Mouse (Mus musculus) MEL (cell line): ENCODE results near the gene Lsamp. TPM values are rescaled to one million over a fixed set of nuclear protein-coding genes. Genes with fewer than 3 reads are reported as not detected.

Source experiments
- DNase-seq: peaks from one replicate; pipeline ENCODE4 v3.0.0; 2011; ENCODE audit warnings: low read depth, low spot score
- H3K27ac ChIP-seq: 2 replicates; pipeline ENCODE4 v1.5.1; 2012; ENCODE audit warnings: low read depth, mild to moderate bottlenecking, control low read depth, low read length, moderate library complexity; ENCODE audit not compliant: control insufficient read depth
- H3K27me3 ChIP-seq, 2 experiments: fragments of 150-350 bp in 1 of 2; sonication (generic) in 1 of 2; 2 replicates each; pipeline ENCODE4 v1.6.1; 2012; ENCODE audit warnings: low read length in 2 of 2, mild to moderate bottlenecking in 2 of 2, improper control_type of control experiment in 1 of 2, moderate library complexity in 1 of 2; ENCODE audit not compliant: insufficient read depth in 2 of 2, control insufficient read depth in 1 of 2
- H3K36me3 ChIP-seq, 2 experiments: 2 replicates each; pipeline ENCODE4 v1.6.1; 2012 to 2014; ENCODE audit warnings: low read length in 2 of 2, improper control_type of control experiment in 1 of 2, inconsistent platforms in 1 of 2, mild to moderate bottlenecking in 1 of 2; ENCODE audit not compliant: insufficient read depth in 2 of 2, control insufficient read depth in 1 of 2
- H3K4me1 ChIP-seq, 2 experiments: fragments of 150-350 bp in 1 of 2; sonication (generic) in 1 of 2; 2 replicates each; pipeline ENCODE4 v1.6.1; 2012; ENCODE audit warnings: low read length in 2 of 2, improper control_type of control experiment in 1 of 2, mild to moderate bottlenecking in 1 of 2; ENCODE audit not compliant: insufficient read depth in 2 of 2, control insufficient read depth in 1 of 2
- H3K4me3 ChIP-seq, 2 experiments: fragments of 150-350 bp in 1 of 2; sonication (generic) in 1 of 2; 2 replicates each; pipeline ENCODE4 v1.5.1; 2012; ENCODE audit warnings: low read depth in 2 of 2, low read length in 2 of 2, mild to moderate bottlenecking in 2 of 2, moderate library complexity in 2 of 2, control low read depth in 1 of 2, improper control_type of control experiment in 1 of 2; ENCODE audit not compliant: control insufficient read depth in 1 of 2, insufficient read depth in 1 of 2
- H3K79me2 ChIP-seq: 2 replicates; pipeline ENCODE4 v1.6.1; 2012; ENCODE audit warnings: mild to moderate bottlenecking, low read length, moderate library complexity; ENCODE audit not compliant: control insufficient read depth, poor library complexity, insufficient read depth
- H3K9ac ChIP-seq: 2 replicates; pipeline ENCODE4 v1.6.1; 2012; ENCODE audit warnings: low read depth, mild to moderate bottlenecking, control low read depth, low read length, moderate library complexity; ENCODE audit not compliant: control insufficient read depth, poor library complexity, severe bottlenecking
- H3K9me3 ChIP-seq: fragments of 150-350 bp; sonication (generic); replicated peaks from 2 replicates; pipeline ENCODE4 v1.6.1; 2012; ENCODE audit warnings: mild to moderate bottlenecking, low read length, improper control_type of control experiment, moderate library complexity; ENCODE audit not compliant: insufficient read depth
- CTCF ChIP-seq, 3 experiments: IDR thresholded peaks in 2 of 3; conservative IDR thresholded peaks in 1 of 3; 2 replicates each; pipeline ENCODE4 v1.5.1; 2011 to 2012; ENCODE audit warnings: low read length in 3 of 3, low read depth in 2 of 3, mild to moderate bottlenecking in 2 of 3, improper control_type of control experiment in 1 of 3, inconsistent platforms in 1 of 3, mixed read lengths in 1 of 3, moderate library complexity in 1 of 3; ENCODE audit not compliant: control insufficient read depth in 1 of 3, insufficient read depth in 1 of 3, poor library complexity in 1 of 3, severe bottlenecking in 1 of 3
- EP300 ChIP-seq, 2 experiments: IDR thresholded peaks; 2 replicates each; pipeline ENCODE4 v1.6.1; 2011; ENCODE audit warnings: improper control_type of control experiment in 2 of 2, low read length in 2 of 2, low read depth in 1 of 2, mild to moderate bottlenecking in 1 of 2
- GATA1 ChIP-seq: IDR thresholded peaks from 2 replicates; pipeline ENCODE4 v1.6.1; 2011; ENCODE audit warnings: low read depth, low read length, improper control_type of control experiment
- JUND ChIP-seq: IDR thresholded peaks from 2 replicates; pipeline ENCODE4 v1.6.1; 2011; ENCODE audit warnings: low read depth, mild to moderate bottlenecking, improper control_type of control experiment, low read length
- MAFK ChIP-seq: IDR thresholded peaks from 2 replicates; pipeline ENCODE4 v1.6.1; 2011; ENCODE audit warnings: low read depth, mild to moderate bottlenecking, low read length, improper control_type of control experiment, borderline replicate concordance
- MAX ChIP-seq: IDR thresholded peaks from 2 replicates; pipeline ENCODE4 v1.6.1; 2011; ENCODE audit warnings: low read length, improper control_type of control experiment
- MAZ ChIP-seq: IDR thresholded peaks from 2 replicates; pipeline ENCODE4 v1.6.1; 2012; ENCODE audit warnings: low read depth, mild to moderate bottlenecking, inconsistent platforms, low read length, improper control_type of control experiment
- MEF2A ChIP-seq: IDR thresholded peaks from 2 replicates; pipeline ENCODE4 v1.6.1; 2014; ENCODE audit warnings: low read depth, mild to moderate bottlenecking, inconsistent platforms, low read length, improper control_type of control experiment; ENCODE audit not compliant: poor library complexity, insufficient replicate concordance, severe bottlenecking; ENCODE audit errors: extremely low read depth
- MXI1 ChIP-seq: IDR thresholded peaks from 2 replicates; pipeline ENCODE4 v1.6.1; 2011; ENCODE audit warnings: mild to moderate bottlenecking, low read depth, low read length, improper control_type of control experiment
- MYB ChIP-seq: IDR thresholded peaks from 2 replicates; pipeline ENCODE4 v1.6.1; 2011; ENCODE audit warnings: mild to moderate bottlenecking, low read depth, low read length, improper control_type of control experiment
- MYC ChIP-seq: IDR thresholded peaks from 2 replicates; pipeline ENCODE4 v1.6.1; 2011; ENCODE audit warnings: low read depth, mild to moderate bottlenecking, low read length, improper control_type of control experiment, moderate library complexity
- NELFE ChIP-seq: IDR thresholded peaks from 2 replicates; pipeline ENCODE4 v1.6.1; 2011; ENCODE audit warnings: low read depth, low read length, improper control_type of control experiment
- NRF1 ChIP-seq: IDR thresholded peaks from 2 replicates; pipeline ENCODE4 v1.6.1; 2014; ENCODE audit warnings: low read depth, mild to moderate bottlenecking, inconsistent platforms, low read length, improper control_type of control experiment, moderate library complexity; ENCODE audit not compliant: poor library complexity, insufficient read depth, severe bottlenecking
- RCOR1 ChIP-seq: IDR thresholded peaks from 2 replicates; pipeline ENCODE4 v1.6.1; 2012; ENCODE audit warnings: low read depth, mild to moderate bottlenecking, inconsistent platforms, low read length, improper control_type of control experiment
- SMC3 ChIP-seq: IDR thresholded peaks from 2 replicates; pipeline ENCODE4 v1.6.1; 2011; ENCODE audit warnings: low read depth, low read length, improper control_type of control experiment
- TAL1 ChIP-seq: IDR thresholded peaks from 2 replicates; pipeline ENCODE4 v1.6.1; 2012; ENCODE audit warnings: mild to moderate bottlenecking, inconsistent platforms, low read length, moderate library complexity, mixed read lengths
- TBP ChIP-seq: IDR thresholded peaks from 2 replicates; pipeline ENCODE4 v1.8.0; 2011; ENCODE audit warnings: low read depth, low read length, improper control_type of control experiment
- USF1 ChIP-seq: IDR thresholded peaks from 2 replicates; pipeline ENCODE4 v1.6.1; 2014; ENCODE audit warnings: low read depth, mild to moderate bottlenecking, inconsistent platforms, low read length, improper control_type of control experiment, moderate library complexity
- ZMIZ1 ChIP-seq: IDR thresholded peaks from 2 replicates; pipeline ENCODE4 v1.6.1; 2012; ENCODE audit warnings: low read depth, mild to moderate bottlenecking, inconsistent platforms, low read length, improper control_type of control experiment, moderate library complexity
- polyA plus RNA-seq, 2 experiments: library from polyadenylated mRNA; stranded (reverse) in 1 of 2; unstranded in 1 of 2; fragments of >175 nt in 1 of 2; fragments of >200 nt in 1 of 2; gene quantifications; 2 replicates each; pipeline versions ENCODE4 v1.2.1 to v1.2.4; 2012; ENCODE audit warnings: low replicate concordance in 2 of 2, low read depth in 1 of 2; ENCODE audit not compliant: insufficient read length in 2 of 2, insufficient read depth in 1 of 2, missing spikeins in 1 of 2
- total RNA-seq: library from RNA; depleted of rRNA; stranded (reverse); fragments of 300-350 nt; gene quantifications from 2 replicates; pipeline ENCODE4 v1.2.3, GENCODE M21; 2012

Gene Lsamp
- total and polyA plus RNA-seq, 3 experiments, result 0.42 TPM; not detected in 2

DNA sequence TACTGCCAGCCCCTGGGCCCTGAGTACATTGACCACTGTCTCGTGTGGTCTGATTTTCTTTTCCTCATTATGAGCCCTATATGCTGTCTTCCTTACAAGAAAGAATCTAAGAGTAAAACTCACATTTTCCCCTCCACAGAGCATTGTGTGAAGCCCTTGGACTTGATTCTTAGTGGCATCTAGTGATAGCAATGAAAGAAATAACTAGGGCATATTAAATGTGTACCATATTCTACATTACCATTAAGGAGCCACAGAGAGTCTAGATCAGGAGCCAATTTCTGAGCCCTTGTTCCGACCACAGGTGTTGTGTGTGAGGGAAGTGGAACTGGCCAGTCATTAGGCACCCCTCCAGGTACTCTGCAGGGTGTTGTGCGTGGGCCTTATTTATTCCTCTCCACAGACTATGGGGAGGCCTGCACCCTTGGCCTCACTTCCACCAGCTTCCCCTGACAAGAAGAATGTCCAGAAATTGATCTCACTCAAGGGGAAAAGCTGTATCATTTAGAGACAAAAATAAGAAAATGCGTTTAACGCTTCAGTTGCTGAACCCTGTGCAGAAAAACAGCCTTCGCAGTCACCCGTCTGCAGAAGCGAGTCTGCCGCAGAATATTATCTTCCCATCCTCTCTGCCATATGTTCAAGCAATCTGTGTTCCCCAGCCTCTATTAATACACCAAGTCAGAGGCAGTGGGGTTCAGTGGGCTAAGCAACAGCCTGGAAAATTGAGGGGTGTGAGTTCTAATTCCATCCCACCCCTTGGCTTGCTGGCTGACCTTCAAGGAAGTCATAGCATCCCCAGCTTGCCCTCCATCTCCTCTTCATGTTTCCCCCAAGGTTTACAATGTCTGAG is 2032.9 kb downstream of the Lsamp start:
- no peak for DNase-seq
- no peaks in the 10 kb centered on the region for H3K27me3 ChIP-seq
- H3K36me3 ChIP-seq, result no peaks in the 10 kb centered on the region
- H3K79me2 ChIP-seq, result no peaks in the 10 kb centered on the region
- no peak overlapping the region for H3K9ac ChIP-seq
- H3K27ac ChIP-seq, result no peak overlapping the region
- no peak for TF ChIP-seq JUND
- TF ChIP-seq MAFK, result no peak
- no peak for TF ChIP-seq CTCF (IDR thresholded peaks at IDR 0.05 in 2 of 3, conservative IDR thresholded peaks at IDR 0.05 in 1 of 3; ENCODE audit: control insufficient read depth in 1 of 3, insufficient read depth in 1 of 3, low read depth in 2 of 3, low read length in 3 of 3, poor library complexity in 1 of 3, severe bottlenecking in 1 of 3)
- TF ChIP-seq RCOR1, result no peak
- TF ChIP-seq MAZ, result no peak
- no peak for TF ChIP-seq NRF1
- TF ChIP-seq SMC3, result no peak
- TF ChIP-seq ZMIZ1, result no peak
- no peak for TF ChIP-seq USF1
- no peak for TF ChIP-seq MYC
- no peaks in the 10 kb centered on the region for H3K4me1 ChIP-seq
- no peaks in the 10 kb centered on the region for H3K9me3 ChIP-seq
- H3K4me3 ChIP-seq, result no peak overlapping the region

DNA sequence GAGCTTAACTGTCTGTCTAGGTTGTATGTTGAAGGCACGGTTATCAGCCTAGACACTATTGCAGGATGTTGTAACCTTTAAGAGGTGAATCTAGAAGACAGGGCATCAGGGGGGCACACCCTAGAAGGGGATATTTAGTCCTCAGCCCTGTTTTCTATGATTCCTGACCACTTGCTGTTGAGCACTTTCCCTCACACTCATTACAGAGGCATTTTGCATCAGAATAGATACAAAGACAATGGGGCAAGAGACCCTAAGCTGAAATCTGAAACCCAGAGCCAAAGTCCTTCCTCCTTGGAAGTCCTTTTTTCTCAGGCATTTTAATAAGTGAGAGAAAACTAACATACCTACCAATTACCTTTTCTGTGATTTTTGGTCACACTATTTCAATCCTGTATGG is 2038.4 kb downstream of the Lsamp start:
- no peaks in the 10 kb centered on the region for H3K4me1 ChIP-seq
- TF ChIP-seq MYB (no peak), TBP (no peak), NELFE (no peak), MAFK (no peak), EP300 (IDR thresholded peaks at IDR 0.05; ENCODE audit: low read depth in 1 of 2, low read length in 2 of 2) (no peak), GATA1 (no peak), MAX (no peak), MXI1 (no peak), MEF2A (no peak), TAL1 (no peak)

More for the DNA sequence above, 2038.4 kb downstream of the Lsamp start:
- Histone ChIP-seq H3K36me3 (no peaks in the 10 kb centered on the region), H3K27me3 (no peaks in the 10 kb centered on the region), H3K9ac (no peak overlapping the region), H3K79me2 (no peaks in the 10 kb centered on the region), H3K9me3 (no peaks in the 10 kb centered on the region), H3K4me3 (no peak overlapping the region), H3K27ac (no peak overlapping the region)
- DNase-seq, result no peak
